Comparison of ENCODE assay signal across 24 mouse cellular contexts in genomic region chr5:53834489-53834888, GRCm38 (mm10). TPM values are rescaled to one million over a fixed set of nuclear protein-coding genes. Genes with fewer than 3 reads are reported as not detected.
DNase-seq lines count a peak whose midpoint lies in the region; ATAC-seq and TF ChIP-seq lines count a peak whose summit lies in the region.
"Had no signal": no experiment of that assay in that cellular context is flagged by ENCODE, and none has a peak within 500 bp of the region (broad histone marks: within the 10 kb centered on the region; RNA-seq: fewer than 3 reads in every experiment).

No protein-coding gene starts in this region.

- no peaks in the 10 kb centered on the region for H3K27me3 ChIP-seq in heart, postnatal 0 days (ENCODE audit: control insufficient read depth, insufficient read depth, low read length)
- H3K27me3 ChIP-seq: CH12.LX; embryonic facial prominence, embryonic 12.5 days; forebrain, embryonic 13.5 days; forebrain, embryonic 15.5 days; Patski had no signal

- no peak for TF ChIP-seq CTCF in heart, postnatal 0 days (IDR thresholded peaks at IDR 0.05; ENCODE audit: low read depth)

- no peak overlapping the region for H3K4me3 ChIP-seq in heart, postnatal 0 days (ENCODE audit: low read depth, low read length)
- H3K4me3 ChIP-seq: embryonic facial prominence, embryonic 10.5 days; embryonic facial prominence, embryonic 12.5 days; forebrain, embryonic 13.5 days; forebrain, embryonic 15.5 days had no signal

- ATAC-seq in heart, postnatal 0 days (ENCODE audit: insufficient read depth, low read depth), result peak; percentile 66; the same call in 1 of the 2 replicates
- ATAC-seq in megakaryocyte-erythroid progenitor cell, adult 5-6 weeks (replicated peaks; ENCODE audit: low FRiP score, low TSS enrichment, poor library complexity, severe bottlenecking), result no peak
- ATAC-seq: activated CD4-positive, CD25-positive, alpha-beta regulatory T cell, adult 4 months; CD4-positive, CD25-positive, alpha-beta regulatory T cell, adult 4 months; forebrain, embryonic 13.5 days; forebrain, embryonic 15.5 days; forebrain, postnatal 0 days; Patski had no signal

- H3K9ac ChIP-seq in heart, postnatal 0 days (replicated peaks; ENCODE audit: low read depth, low read length), result no peak overlapping the region
- H3K9ac ChIP-seq: embryonic facial prominence, embryonic 12.5 days; forebrain, embryonic 13.5 days; forebrain, embryonic 15.5 days; forebrain, postnatal 0 days had no signal

- no peaks in the 10 kb centered on the region for H3K9me3 ChIP-seq in heart, postnatal 0 days (replicated peaks; ENCODE audit: control insufficient read depth, low read length)
- H3K9me3 ChIP-seq: embryonic facial prominence, embryonic 10.5 days; embryonic facial prominence, embryonic 12.5 days; forebrain, embryonic 13.5 days; forebrain, embryonic 15.5 days; G1E had no signal

- no peak overlapping the region for H3K4me2 ChIP-seq in heart, postnatal 0 days (ENCODE audit: low read depth, low read length)
- H3K4me2 ChIP-seq: embryonic facial prominence, embryonic 12.5 days; forebrain, embryonic 13.5 days; forebrain, embryonic 15.5 days had no signal

- no peak overlapping the region for H3K27ac ChIP-seq in heart, postnatal 0 days (ENCODE audit: low read depth)
- H3K27ac ChIP-seq: embryonic facial prominence, embryonic 10.5 days; embryonic facial prominence, embryonic 12.5 days; forebrain, embryonic 13.5 days; forebrain, embryonic 15.5 days had no signal

- DNase-seq in heart, adult 11 months, result peak; percentile 58
- DNase-seq in heart, postnatal 10 days, result no peak
- DNase-seq in heart, postnatal 0 days (ENCODE audit: low spot score), result no peak
- no peak for DNase-seq in heart, postnatal 4 days
- DNase-seq: adrenal gland, adult 8-10 months; adrenal gland, postnatal 14 days; adrenal gland, postnatal 36 days; B cell, adult 2 months; cerebellum, adult 11-12 months; cerebellum, adult 2 months; cerebellum, adult 9-10 months; cerebellum, postnatal 10 days; cerebellum, postnatal 25 days; forebrain, postnatal 0 days had no signal

- peaks cover 16% of the 10 kb centered on the region; the same call in 1 of the 2 replicates for H3K36me3 ChIP-seq in heart, postnatal 0 days (replicated peaks; ENCODE audit: control insufficient read depth, insufficient read depth, low read length)
- H3K36me3 ChIP-seq: G1E had no signal

- intact Hi-C loops in heart, postnatal 10 days (cut with DNase I), result no loop called here

- 54% methylated on average over 4 of the region's 4 CpGs for WGBS in heart, postnatal 0 days

- TF ChIP-seq EP300 in heart, postnatal 0 days (IDR thresholded peaks at IDR 0.05; ENCODE audit: low read depth), result no peak

- H3K4me1 ChIP-seq in heart, postnatal 0 days (ENCODE audit: control insufficient read depth, insufficient read depth), result no peaks in the 10 kb centered on the region
- H3K4me1 ChIP-seq: embryonic facial prominence, embryonic 10.5 days; embryonic facial prominence, embryonic 12.5 days; forebrain, embryonic 13.5 days; forebrain, embryonic 15.5 days had no signal

RNA-seq across cellular contexts. Expression of gene Tbc1d19, which starts 25.1 kb away (rescaled TPM):
- total RNA-seq in heart, postnatal 10 days (2021), result 10 to 100 TPM; 22.4 to 22.6 TPM
- 21.2 and 25.1 TPM in 2 replicates for total RNA-seq in heart, postnatal 0 days (2014; rRNA removed; ENCODE audit: low replicate concordance)
- polyA plus RNA-seq in heart, postnatal 0 days (2015; fragmentation: Nextera tagmentation; extraction: Ambion mirVana), result 17.7 and 20.8 TPM in 2 replicates
- 10 to 100 TPM; 22.9 to 26.1 TPM for total RNA-seq in heart, postnatal 4 days (2021)
- 14.4 and 16.7 TPM in 2 replicates for total RNA-seq in megakaryocyte-erythroid progenitor cell, adult 5-6 weeks (2014; fragmentation: Nextera tagmentation)
- 9.3 and 13.3 TPM in 2 replicates for total RNA-seq in megakaryocyte-erythroid progenitor cell, adult 5-6 weeks (2017)
